Mouse (Mus musculus): ENCODE measurements at regions not wholly inside any gene's neighbourhood (a gene's known extent, or its start where the extent isn't known, plus 50 kb on each side); places are given as distances from the start of the nearest gene placed in this dataset.
A peak's percentile ranks its signal among the peaks of the same experiment; 100 is the strongest.

- peak; percentile 71 to 75 for DNase-seq (ENCODE audit: low spot score in 2 of 2)
These were observed 68.8 kb upstream of the Il12b start for GRCm38 (mm10) chr11:44330851-44331773.

GRCm38 (mm10) chr11:44331774-44332129, 68.1 kb upstream of the Il12b start:
- no peak for DNase-seq (ENCODE audit: low spot score in 2 of 2)

GRCm38 (mm10) chr11:44340531-44340930, 59.3 kb upstream of the Il12b start:
- no peak for DNase-seq (ENCODE audit: low spot score in 2 of 2)

GRCm38 (mm10) chr11:44348308-44348707, 51.6 kb upstream of the Il12b start:
- DNase-seq (ENCODE audit: low spot score in 2 of 2), result no peak

GRCm38 (mm10) chr11:44349546-44349945, 50.3 kb upstream of the Il12b start:
- DNase-seq (ENCODE audit: low spot score in 2 of 2), result no peak

All from left cerebral cortex, adult 18-20 months (tissue).